Mouse (Mus musculus): ENCODE measurements around the gene Tmeff2.

The Tmeff2 gene

GRCm38 (mm10) chr1:50980591-50980990, 80.1 kb downstream of the Tmeff2 start:
- DNase-seq (ENCODE audit: low read depth, low spot score) = no peak

GRCm38 (mm10) chr1:50981151-50981828, 80.8 kb downstream of the Tmeff2 start:
- no peak for DNase-seq (ENCODE audit: low read depth, low spot score)

GRCm38 (mm10) chr1:50990661-50991060, 90.2 kb downstream of the Tmeff2 start:
- DNase-seq (ENCODE audit: low read depth, low spot score) = no peak

- no peak for DNase-seq (ENCODE audit: low read depth, low spot score)
Observed at GRCm38 (mm10) chr1:50994505-50994904, 94.1 kb downstream of the Tmeff2 start.

GRCm38 (mm10) chr1:50999793-51000192, 99.3 kb downstream of the Tmeff2 start:
- DNase-seq (ENCODE audit: low read depth, low spot score) = no peak

- no peak for DNase-seq (ENCODE audit: low read depth, low spot score)
Observed at GRCm38 (mm10) chr1:51008344-51008743, 107.9 kb downstream of the Tmeff2 start.

- no peak for DNase-seq (ENCODE audit: low read depth, low spot score)
Observed at GRCm38 (mm10) chr1:51040249-51040648, 139.8 kb downstream of the Tmeff2 start.

- no peak for DNase-seq (ENCODE audit: low read depth, low spot score)
Observed at GRCm38 (mm10) chr1:51044810-51045209, 144.4 kb downstream of the Tmeff2 start.

GRCm38 (mm10) chr1:51064549-51064948, 164.1 kb downstream of the Tmeff2 start:
- DNase-seq (ENCODE audit: low read depth, low spot score) = no peak

- no peak for DNase-seq (ENCODE audit: low read depth, low spot score)
Observed at GRCm38 (mm10) chr1:51065652-51066051, 165.2 kb downstream of the Tmeff2 start.

- DNase-seq (ENCODE audit: low read depth, low spot score) = no peak
Observed at GRCm38 (mm10) chr1:51068814-51069213, 168.4 kb downstream of the Tmeff2 start.

GRCm38 (mm10) chr1:51069288-51069687, 168.8 kb downstream of the Tmeff2 start:
- no peak for DNase-seq (ENCODE audit: low read depth, low spot score)

GRCm38 (mm10) chr1:51074076-51074475, 173.6 kb downstream of the Tmeff2 start:
- no peak for DNase-seq (ENCODE audit: low read depth, low spot score)

- no peak for DNase-seq (ENCODE audit: low read depth, low spot score)
Observed at GRCm38 (mm10) chr1:51075785-51076771, 175.6 kb downstream of the Tmeff2 start.

- DNase-seq (ENCODE audit: low read depth, low spot score) = no peak
Observed at GRCm38 (mm10) chr1:51088921-51089320, 188.5 kb downstream of the Tmeff2 start.

GRCm38 (mm10) chr1:51089803-51090202, 189.4 kb downstream of the Tmeff2 start:
- DNase-seq (ENCODE audit: low read depth, low spot score) = no peak

- no peak for DNase-seq (ENCODE audit: low read depth, low spot score)
Observed at GRCm38 (mm10) chr1:51090212-51090761, 189.8 kb downstream of the Tmeff2 start.

- DNase-seq (ENCODE audit: low read depth, low spot score) = no peak
Observed at GRCm38 (mm10) chr1:51094713-51095112, 194.3 kb downstream of the Tmeff2 start.

- no peak for DNase-seq (ENCODE audit: low read depth, low spot score)
Observed at GRCm38 (mm10) chr1:51096848-51097598, 196.6 kb downstream of the Tmeff2 start.

GRCm38 (mm10) chr1:51101034-51101590, 200.7 kb downstream of the Tmeff2 start:
- DNase-seq (ENCODE audit: low read depth, low spot score) = no peak

GRCm38 (mm10) chr1:51104698-51105097, 204.3 kb downstream of the Tmeff2 start:
- no peak for DNase-seq (ENCODE audit: low read depth, low spot score)
